Mouse (Mus musculus) c-Kit-positive CD71-positive TER-119-negative erythroid progenitor cells, embryonic 14.5 days (primary cell): ENCODE measurements around the gene Foxo6.

Source experiments
- DNase-seq: peaks from one replicate; pipeline ENCODE4 v3.0.0-alpha.2; 2013; ENCODE audit warnings: low read depth

Gene Foxo6

DNA sequence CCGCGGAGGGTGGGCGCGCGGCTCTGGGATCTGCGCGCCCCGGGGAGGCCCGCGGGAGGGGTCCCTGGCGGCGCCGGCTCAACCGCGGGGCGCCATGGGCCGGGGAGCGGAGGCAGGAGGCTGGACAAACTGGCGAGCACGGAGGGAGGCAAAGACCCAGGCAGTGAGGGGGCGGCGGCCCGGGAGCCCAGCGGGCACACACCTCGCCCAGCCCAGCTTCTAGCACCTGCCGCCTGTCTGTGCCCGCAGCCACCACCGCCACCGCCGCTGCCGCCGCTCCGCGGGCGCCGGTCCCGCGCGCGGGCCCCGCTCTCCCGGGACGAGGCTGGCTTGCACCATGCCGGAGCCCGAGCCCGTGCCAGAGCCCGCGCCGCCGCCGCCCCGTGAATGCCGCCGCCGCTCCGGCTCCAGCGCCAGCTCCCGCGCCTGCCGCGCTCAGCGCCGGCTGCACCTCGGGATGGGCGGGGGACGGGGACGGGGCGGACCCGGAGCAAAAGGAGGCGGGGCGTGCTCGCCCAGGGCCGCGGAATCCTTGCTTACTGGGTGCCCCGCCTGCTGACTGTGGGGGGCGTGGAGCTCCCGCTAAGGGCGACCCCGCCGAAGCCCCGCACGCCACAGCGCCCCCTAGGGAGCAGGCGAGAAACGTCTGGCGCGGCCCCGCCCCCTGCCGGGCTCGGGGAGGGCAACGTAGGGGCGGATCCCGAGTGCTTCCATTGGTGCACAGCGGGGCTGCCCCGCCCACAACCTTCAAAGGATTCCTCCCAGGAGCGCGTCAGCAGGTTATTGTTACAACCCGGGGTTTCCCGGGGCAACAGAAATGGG is at the start of gene Foxo6:
Gene Foxo6, minus strand, starts transcription at position 60 of the 822 bp plus-strand sequence.
- peak; percentile 84 for DNase-seq

DNA sequence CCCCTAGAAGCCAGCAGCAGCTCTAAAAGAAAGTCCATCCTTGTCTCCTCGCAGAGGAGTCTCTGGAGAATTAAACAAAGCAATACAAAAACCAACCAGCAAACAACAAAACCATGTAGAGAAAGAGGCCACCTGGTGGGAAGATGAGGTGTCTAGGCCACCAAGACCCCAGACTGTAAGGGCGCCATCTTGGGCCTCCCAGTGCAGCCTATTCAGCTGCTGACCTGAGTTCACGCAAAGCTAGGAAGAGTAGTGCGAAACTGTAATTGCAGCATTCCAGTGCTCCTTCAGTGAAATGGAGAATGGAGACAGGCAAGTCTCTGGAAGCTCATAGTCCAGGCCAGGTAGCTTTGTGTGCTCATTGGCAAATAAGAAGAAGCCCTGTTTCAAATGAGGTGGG is 47.2 kb upstream of the Foxo6 start:
- DNase-seq, result no peak

DNA sequence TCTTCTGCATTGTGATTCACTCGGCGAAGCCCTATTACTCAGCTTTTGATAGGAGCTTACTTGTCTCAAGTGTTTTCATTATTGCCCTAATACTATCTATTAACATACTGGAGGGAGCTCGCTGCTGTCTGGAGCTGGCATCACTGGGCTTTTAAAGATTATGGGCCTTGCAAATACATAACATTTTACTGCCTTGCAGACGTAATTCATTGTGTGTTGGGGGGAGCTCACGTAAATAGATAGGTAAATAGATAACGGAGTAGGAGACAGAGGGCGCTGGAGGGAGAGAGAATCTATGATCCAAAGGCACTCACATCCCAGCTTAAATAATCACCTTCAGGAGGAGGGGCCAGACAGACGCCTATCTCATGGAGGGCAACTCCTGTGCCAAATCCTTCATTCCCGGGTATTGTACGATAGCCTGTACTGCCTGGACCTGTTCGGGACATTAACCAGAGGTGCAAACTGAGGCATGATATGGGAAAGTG is 45.8 kb upstream of the Foxo6 start:
- DNase-seq, result no peak

DNA sequence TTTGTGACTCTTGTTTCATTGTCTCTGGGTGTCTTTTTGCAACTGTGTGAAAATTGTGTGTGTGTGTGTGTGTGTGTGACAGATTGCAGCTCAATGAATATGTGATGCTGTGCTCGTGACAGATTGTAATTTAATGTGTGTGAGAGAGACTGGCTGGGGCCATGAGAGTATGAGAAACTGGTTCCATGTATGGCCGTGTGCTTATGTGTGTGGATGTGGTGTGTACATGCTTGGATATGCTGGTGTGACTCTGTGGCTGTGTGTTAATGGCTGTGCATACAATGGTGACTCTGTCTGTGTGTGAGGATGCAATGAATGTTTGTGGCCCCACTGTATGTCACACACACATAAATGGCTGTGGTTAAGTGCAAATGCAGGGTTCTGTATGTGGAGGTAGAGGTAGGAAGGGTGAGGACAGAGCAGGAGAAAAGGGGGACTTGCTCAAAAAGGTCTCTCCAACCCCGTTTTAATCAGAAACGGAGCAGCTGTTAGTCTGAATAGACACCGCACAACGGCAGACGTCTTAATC is 45.3 kb upstream of the Foxo6 start:
- DNase-seq, result no peak

DNA sequence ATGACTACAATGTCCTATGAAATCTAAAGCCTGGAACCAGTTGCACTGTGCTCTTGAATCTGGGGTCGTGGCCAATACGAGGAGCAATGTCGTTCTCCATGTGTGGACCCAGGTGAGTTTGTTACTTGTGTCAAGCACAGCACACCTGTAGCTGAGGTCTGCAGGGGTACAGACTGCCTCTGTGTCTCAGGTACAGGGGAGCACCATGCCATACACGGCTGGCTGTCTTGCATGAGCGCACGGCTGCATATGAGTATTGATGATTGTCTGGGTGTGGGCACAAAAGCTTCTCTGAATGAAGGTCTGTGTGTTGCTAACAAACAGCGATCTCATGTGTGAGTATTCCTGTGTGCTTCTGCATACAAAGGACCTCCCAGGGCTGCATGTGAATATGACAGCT is 44.8 kb upstream of the Foxo6 start:
- no peak for DNase-seq

DNA sequence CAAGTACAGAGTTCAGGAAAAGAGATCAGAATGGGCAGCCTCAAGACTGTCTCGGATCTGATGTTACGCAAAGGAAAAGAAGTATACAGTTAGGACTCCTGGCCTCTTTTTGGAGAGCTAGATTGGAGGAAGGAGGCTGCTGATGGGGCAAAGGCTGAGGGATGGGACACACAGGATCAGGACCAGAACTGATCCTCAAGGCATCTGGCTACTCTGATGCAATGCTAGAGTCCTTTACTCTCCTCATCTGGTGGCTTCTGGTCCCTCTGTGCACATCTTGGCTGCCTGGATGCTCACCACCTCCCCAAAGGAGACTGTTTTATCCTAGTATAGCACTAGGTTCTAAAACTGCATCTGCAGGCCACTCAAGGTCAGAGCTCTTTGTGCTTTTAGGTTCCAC is 44.4 kb upstream of the Foxo6 start:
- no peak for DNase-seq

DNA sequence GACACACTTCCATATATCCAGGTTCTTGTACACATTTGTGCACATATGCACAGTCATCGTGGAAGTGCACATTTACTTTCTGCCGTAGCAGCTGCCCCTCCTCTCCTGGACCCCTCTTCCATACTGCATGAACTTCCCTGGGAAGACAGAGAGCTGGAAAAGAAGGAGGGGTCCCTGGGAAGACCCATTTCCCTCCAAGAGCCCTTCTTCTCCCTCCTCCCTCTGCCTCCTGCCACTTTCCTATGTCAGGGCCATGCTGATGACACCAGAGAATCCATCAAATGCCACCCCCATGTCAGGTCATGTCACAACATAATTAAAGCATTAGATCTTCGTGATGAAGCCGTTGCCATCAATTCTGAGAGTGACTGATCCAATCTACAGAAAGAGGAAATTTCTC is 38.6 kb upstream of the Foxo6 start:
- DNase-seq, result no peak

DNA sequence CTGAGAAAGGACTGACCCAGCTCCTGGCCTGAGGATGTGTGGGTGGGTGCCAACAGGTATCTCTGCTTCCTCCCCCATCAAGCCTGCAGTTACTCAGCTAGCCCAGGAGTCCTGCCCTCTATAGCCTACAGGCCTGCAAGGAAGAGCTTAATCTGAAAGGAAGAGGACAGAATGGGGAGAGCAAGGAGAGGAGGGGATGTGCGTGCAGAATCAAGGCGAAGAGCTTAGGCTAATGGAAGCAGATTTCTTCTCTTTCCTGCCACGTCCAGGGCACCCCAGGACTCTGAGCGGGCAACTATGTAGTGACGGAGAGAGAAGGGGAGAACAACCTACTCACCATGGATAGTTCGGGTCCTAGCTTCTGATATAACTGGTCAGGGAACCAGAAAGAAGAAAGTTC is 37.9 kb upstream of the Foxo6 start:
- no peak for DNase-seq

DNA sequence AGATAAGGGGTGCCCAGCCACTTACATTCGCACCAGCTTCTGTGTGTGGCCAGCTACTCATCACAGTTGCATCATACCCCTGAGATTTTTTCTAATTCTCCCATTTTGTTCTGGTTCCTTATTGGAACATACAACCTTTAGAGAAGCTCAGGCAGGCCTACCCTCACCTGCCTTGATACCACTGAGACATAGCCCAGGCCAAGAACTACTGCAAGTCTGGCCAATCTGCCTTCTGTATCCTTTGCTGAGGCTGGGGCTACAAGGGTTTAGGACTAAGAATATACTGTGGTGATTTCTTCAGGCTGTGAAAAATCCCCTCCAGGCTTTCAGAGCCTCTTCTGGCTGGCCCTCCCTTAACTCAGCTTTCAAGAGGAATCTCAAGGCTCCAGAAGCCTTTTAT is 36.7 kb upstream of the Foxo6 start:
- no peak for DNase-seq

DNA sequence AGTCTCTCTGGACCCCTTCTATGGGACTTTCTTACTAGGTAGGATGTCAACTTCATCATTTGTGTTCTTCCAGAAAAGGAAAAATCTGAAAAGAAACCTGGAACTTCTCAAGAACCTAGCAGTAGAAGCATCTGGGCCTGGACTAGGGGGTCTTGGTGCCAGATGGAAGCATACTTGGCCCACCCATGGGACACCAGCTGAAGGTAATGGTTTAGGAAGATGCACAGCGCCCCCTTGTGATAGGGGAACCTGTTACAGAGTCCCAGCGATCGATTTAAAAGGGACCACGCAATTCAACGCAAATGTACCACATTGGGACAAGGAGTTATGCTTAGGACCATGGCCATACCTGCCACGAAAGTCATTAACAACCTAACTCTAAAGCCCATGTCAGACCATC is 36.0 kb upstream of the Foxo6 start:
- peak; percentile 4 for DNase-seq

DNA sequence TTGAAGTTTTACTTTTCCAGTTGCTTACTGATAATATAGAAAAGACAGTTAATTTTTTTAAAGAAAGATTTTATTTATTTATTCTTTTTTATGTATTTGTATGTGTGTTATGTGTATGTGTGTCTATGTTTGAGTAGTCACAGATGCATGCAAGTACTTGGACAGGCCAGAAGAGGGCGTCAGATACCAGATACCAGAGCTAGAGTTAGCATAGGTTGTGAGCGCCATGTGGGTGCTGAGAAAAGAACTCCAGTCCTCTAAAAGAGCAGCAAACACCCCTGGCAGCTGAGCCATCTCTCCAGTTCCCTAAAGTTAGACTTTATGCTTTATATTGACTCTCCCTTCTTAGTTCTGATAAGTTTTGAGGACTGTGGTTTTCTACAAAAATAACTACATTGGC is 30.4 kb upstream of the Foxo6 start:
- no peak for DNase-seq

DNA sequence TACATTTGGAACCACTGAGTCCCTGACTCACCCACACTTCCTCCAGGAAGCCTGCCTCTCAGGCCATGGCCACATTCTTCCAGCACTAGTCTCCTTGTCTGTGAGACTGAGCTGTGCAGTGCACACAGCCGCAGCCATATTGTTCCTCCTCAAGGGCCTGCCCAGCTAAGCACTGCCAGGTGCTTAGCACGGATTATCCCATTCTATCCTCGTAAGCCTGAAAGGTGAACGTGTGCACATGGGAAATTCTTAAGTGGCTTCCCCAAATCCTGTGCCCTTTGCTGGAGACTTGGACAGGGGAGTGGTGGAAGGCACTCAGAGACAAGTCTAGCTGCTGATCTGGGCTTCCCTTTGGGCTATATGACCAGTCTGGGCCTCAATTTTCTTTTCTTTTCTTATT is 29.6 kb upstream of the Foxo6 start:
- DNase-seq, result no peak

DNA sequence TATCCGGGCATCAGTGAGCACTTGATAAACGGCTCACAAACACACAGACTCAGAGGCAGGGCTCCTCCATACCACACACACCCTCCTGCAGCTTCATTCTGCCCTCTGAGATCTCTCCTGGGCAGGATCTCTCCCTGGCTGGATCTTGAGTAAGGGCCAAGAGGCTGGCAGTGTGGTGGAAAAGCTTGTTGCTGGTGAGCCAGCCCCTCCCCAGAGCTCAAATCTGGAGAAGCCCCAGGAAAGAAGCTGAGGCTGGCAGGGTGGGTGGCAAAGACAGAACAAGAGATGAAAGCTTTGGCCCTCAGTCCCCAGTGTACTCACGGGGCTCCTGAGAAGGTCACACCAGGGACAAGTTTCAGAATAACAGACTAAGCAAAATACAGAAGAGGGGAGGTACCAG is 27.4 kb upstream of the Foxo6 start:
- no peak for DNase-seq

DNA sequence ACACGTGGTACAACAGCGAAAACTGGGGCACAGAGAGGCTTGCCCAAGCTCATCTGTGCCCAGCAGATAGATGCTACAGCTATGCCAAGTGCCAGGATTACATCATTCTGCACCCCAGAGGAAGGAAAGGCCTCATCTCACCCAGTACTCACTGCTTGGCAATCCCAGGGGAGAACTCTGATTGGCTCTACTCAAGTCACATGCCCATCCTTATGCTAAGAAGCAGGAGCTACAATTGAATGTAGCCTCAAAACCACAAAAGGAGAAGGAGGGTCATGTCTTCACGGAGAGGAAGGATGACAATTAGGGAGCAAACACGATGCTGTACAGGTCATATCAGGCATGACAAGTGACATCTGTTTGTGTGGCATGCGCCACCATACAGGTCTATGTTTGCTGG is 26.2 kb upstream of the Foxo6 start:
- DNase-seq, result no peak

DNA sequence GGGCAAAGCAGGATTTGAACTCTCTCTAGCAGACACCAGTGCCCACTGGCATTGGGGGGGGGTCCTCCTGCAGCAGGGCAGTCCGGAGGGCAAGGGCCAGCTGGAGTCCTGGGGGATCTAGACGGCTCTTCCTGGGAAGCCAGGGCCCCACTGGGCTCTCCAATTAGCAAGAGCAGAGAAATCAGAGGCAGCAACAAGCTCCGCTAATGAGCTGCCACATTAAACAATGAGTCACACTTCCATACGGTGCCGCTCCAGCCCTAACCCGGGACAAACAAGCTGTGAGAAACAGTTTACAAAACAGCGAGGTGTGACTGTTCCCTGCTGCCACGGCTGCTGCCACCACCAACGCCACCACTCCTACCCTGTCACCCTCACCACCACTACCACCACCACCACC is 17.4 kb upstream of the Foxo6 start:
- no peak for DNase-seq

DNA sequence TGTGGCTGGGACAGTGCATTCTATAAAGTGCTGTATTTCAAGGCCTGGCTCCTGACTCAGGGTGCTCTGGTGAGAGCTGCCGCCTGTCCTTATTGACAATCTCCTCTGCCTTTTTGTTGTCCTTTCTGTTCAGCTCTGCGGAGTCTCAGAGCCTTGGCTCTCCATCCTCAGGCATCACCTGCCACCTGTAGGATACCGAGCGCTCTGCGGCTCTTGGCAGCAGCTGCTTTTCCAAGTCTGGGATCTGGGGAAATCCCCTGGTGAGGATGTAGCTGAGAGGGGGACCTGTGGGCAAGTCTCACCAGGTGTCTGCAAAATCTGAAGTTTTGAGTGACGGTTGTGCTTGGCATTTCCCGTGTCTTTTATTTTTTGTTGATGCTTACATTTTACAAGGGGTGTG is 12.1 kb upstream of the Foxo6 start:
- DNase-seq, result no peak

DNA sequence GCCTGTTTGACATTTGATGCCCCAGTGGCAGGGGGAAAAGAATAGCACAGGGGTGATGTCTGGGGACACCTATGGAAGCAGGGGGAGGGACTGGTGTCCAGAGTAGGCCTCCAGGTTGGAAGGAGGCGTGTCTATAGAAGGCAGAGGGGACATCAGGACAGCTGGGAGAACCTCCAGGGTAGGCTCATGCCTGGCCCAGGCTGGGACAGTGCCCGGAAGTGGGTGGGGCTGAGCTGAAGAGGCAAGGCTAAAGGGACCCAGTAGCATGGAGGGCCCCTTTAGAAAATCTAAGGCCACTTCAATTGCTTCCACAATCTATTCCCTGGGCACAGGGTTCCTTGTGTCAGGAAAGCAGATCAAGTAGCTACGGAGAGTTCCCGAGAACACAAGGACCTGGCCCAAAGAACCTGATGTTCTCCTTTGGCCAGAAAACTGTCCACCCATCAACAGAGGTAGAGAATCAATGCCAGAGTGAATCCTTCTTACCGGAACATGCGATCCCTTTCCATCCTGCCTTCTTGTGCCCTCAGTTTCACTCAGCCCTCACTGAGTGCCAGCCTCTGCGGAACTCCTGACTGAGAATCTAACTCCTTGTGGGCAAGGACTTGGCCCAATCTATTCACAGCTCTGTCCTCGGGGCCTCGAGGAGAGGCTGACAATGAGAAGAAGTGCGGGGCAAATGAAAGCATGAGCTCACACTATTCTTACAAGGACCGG is 4.1 kb upstream of the Foxo6 start:
- no peak for DNase-seq

DNA sequence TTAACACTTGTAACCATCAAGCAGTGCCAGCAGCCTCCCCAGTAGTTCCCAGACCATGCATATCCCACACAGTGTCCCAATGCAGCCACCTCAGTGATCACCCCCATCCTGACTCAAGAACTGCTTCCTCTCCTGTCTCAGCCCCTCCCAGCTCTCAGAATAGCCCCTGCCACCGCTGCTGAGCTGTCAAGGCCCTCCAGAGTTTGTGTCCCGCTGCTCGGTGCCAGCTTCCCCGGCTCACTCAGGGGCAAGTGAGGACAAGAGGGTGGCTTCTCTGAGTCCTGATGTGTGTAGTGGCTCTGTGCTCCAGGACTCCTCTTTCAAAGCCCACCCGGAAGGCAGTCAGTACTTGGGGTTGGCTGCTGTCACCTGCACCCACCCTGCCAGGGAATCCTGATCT is 3.3 kb upstream of the Foxo6 start:
- no peak for DNase-seq

DNA sequence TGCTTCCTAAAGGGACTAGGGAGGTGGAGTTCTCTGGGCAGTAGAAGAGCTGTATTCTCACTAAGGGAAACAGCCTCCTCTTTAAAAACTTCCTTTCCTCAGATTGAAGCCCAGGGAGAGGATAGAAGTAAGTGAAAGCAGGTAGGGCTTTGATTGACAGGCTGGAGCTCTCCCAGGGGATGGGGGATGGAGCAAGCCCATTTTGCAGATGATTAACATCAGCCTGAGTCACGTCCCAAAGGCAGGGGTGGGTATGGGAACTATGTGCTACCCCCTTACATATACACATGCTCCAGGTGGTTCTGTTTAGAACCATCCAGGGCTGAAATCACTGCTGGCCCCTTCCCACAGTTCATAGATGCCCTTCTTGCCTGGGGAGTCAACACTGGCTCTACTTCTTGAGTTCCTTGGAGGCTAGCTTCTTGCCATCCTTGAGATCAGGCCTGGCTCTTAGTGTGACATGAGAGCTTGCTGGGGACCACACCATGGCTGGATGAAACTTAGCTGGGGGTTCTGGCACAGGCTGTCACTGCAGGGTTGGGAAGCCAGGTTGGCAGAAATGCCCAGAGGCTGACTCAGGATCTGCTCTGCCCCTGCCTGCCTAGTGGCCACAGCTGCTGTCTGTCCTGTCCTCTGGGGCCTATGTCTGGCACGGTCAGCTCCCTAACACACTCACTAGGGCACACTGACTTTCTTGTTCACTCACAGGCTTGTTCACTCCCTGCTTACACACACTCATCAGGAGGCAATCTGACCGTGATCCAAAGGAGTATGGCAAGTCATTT is 2.2 kb upstream of the Foxo6 start:
- DNase-seq, result no peak

DNA sequence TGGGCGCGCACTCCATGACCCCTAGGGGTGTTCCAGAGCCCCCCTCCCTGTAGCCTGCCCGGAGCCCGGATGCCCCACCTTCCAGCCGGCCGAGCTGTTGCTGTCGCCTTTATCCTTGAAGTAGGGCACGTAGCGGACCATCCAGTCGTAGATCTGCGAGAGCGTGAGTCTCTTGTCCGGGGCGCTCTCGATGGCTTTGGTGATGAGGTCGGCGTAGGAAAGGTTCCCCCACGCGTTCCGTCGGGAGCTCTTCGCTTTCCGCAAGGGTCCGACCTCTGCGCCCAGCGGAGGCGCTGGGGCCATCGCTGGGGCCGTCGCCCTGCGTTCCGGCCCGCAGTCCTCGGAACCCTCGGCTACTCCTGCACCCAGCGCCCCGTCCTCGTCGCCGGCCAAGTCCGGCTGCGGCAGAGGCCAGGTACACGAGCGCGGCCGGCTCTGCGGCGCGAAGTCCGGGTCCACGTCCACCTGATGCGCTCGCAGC is 348 bp downstream of the Foxo6 start:
- no peak for DNase-seq

DNA sequence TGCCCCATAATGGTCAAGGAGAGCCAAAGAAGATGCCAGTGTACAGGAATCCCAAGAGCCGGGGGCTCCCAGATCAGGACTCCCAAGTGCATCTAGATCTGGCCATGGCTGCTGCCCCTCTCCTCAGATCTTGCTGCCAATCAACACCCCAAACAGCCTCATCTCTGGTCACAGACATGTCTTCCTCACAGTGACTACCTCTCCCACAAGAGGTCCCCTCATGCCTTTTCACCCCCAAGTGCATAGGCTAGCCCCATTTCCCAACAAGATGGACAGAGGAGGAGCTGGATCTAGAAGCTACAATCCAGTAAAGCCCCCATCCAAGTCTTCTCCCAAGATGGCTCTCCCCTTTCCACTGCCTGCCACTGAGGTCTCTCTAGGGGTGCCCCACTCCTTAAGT is 1.4 kb downstream of the Foxo6 start:
- DNase-seq, result no peak

DNA sequence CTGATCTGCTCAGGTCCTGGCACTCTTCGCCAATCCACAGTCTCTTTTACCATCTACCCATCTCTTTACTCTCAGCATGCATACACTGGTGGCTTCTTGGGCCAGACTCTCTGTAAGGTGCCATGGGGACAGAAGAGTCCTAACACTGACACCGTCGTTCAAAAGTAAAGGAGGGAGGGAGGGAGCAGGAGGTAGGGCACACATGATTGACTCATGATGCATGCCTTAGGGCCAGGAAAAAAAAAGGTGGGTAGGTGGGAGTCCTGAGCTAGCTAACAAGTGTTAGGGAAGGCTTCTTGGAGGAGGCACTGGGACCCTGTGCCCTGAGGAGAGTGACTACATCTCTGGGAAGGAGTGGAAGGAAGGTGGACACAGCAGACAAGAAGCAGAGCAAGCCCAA is 1.9 kb downstream of the Foxo6 start:
- DNase-seq, result no peak
